Mouse (Mus musculus) midbrain, embryonic 12.5 days (tissue): ENCODE data around the gene Slf2. TPM values are rescaled to one million over a fixed set of nuclear protein-coding genes. Genes with fewer than 3 reads are reported as not detected.
A peak's percentile ranks its signal among the peaks of the same experiment; 100 is the strongest.

Experiments used
- ATAC-seq: fragments of 200-750 bp; cut with Nextera tagmentation; 2 replicates; pipeline ENCODE4 v1.8.0; 2017; ENCODE audit warnings: low read depth, moderate TSS enrichment, moderate library complexity; ENCODE audit not compliant: low FRiP score
- H3K27ac ChIP-seq: fragments of 300-500 bp; sonication (generic); replicated peaks from 2 replicates; pipeline ENCODE4 v1.5.1; 2016; ENCODE audit warnings: mild to moderate bottlenecking
- H3K27me3 ChIP-seq: fragments of 300-500 bp; sonication (generic); 2 replicates; pipeline ENCODE4 v1.6.1; 2016; ENCODE audit warnings: mild to moderate bottlenecking
- H3K36me3 ChIP-seq: fragments of 300-500 bp; sonication (generic); 2 replicates; pipeline ENCODE4 v1.6.1; 2016
- H3K4me1 ChIP-seq: fragments of 300-500 bp; sonication (generic); 2 replicates; pipeline ENCODE4 v1.6.1; 2016
- H3K4me2 ChIP-seq: fragments of 300-500 bp; sonication (generic); replicated peaks from 2 replicates; pipeline ENCODE4 v1.6.1; 2016; ENCODE audit warnings: mild to moderate bottlenecking, moderate library complexity
- H3K4me3 ChIP-seq: fragments of 300-500 bp; sonication (generic); 2 replicates; pipeline ENCODE4 v1.5.1; 2016; ENCODE audit warnings: mild to moderate bottlenecking
- H3K9ac ChIP-seq: fragments of 300-500 bp; sonication (generic); replicated peaks from 2 replicates; pipeline ENCODE4 v1.6.1; 2016; ENCODE audit warnings: mild to moderate bottlenecking, moderate library complexity
- H3K9me3 ChIP-seq: fragments of 300-500 bp; sonication (generic); 2 replicates; pipeline ENCODE4 v1.6.1; 2016; ENCODE audit warnings: mild to moderate bottlenecking
- WGBS: fragments of 180-500 bp; shearing (Covaris S2); methylation state at CpG from one replicate; pipeline ENCODE4 v1.1.7; 2016; 5-methylcytosine and 5-hydroxymethylcytosine counted together
- polyA plus RNA-seq: library from polyadenylated mRNA; unstranded; fragments of >200 nt; fragmentation: Nextera tagmentation; extraction: Ambion mirVana; gene quantifications from 2 replicates; pipeline ENCODE4 v1.2.1, GENCODE M21; 2016

The Slf2 gene
- polyA plus RNA-seq, 1 experiment from 2014 or later: 42.9 TPM

GRCm38 (mm10) chr19:45028746-45029145 is 97.8 kb downstream of the Slf2 start:
- Histone ChIP-seq H3K4me1 (peaks cover 23% of the 10 kb centered on the region), H3K36me3 (peaks cover 45% of the 10 kb centered on the region), H3K27ac (0 out of 2 replicates have a peak overlapping the region, but pooled peaks have one; percentile 20), H3K9me3 (no peaks in the 10 kb centered on the region), H3K4me2 (no peak overlapping the region), H3K4me3 (no peak overlapping the region), H3K9ac (no peak overlapping the region), H3K27me3 (peaks cover 5% of the 10 kb centered on the region; the same call in 1 of the 2 replicates)
- WGBS: 69% methylated on average over 19 of the region's 19 CpGs
- ATAC-seq: no peak

- no peak for ATAC-seq
- no peak overlapping the region for H3K27ac ChIP-seq
Observed at GRCm38 (mm10) chr19:45029571-45029970, 98.6 kb downstream of the Slf2 start.

GRCm38 (mm10) chr19:45030111-45030510 is 99.2 kb downstream of the Slf2 start:
- Histone ChIP-seq H3K4me3 (no peak overlapping the region), H3K4me1 (peaks cover 20% of the 10 kb centered on the region), H3K36me3 (peaks cover 31% of the 10 kb centered on the region), H3K27ac (no peak overlapping the region), H3K27me3 (peaks cover 5% of the 10 kb centered on the region; the same call in 1 of the 2 replicates), H3K9ac (no peak overlapping the region), H3K4me2 (no peak overlapping the region), H3K9me3 (no peaks in the 10 kb centered on the region)
- ATAC-seq: no peak
- WGBS: 34% methylated on average over 8 of the region's 8 CpGs

More at GRCm38 (mm10) chr19:45029571-45029970, 98.6 kb downstream of the Slf2 start:
- 58% methylated on average over 9 of the region's 9 CpGs for WGBS
- no peak overlapping the region for H3K9ac ChIP-seq
- peaks cover 20% of the 10 kb centered on the region for H3K4me1 ChIP-seq
- no peaks in the 10 kb centered on the region for H3K9me3 ChIP-seq
- H3K4me2 ChIP-seq: no peak overlapping the region
- no peak overlapping the region for H3K4me3 ChIP-seq
- peaks cover 37% of the 10 kb centered on the region for H3K36me3 ChIP-seq
- H3K27me3 ChIP-seq: peaks cover 5% of the 10 kb centered on the region; the same call in 1 of the 2 replicates

GRCm38 (mm10) chr19:45030746-45031693 is 100.1 kb downstream of the Slf2 start:
- Histone ChIP-seq H3K9ac (no peak overlapping the region), H3K4me2 (peak overlapping the region; percentile 37), H3K4me3 (no peak overlapping the region), H3K27ac (no peak overlapping the region), H3K27me3 (peaks cover 9% of the 10 kb centered on the region; the same call in 1 of the 2 replicates), H3K36me3 (peaks cover 22% of the 10 kb centered on the region), H3K9me3 (no peaks in the 10 kb centered on the region), H3K4me1 (peaks cover 20% of the 10 kb centered on the region)
- no peak; the same call in 1 of the 2 replicates for ATAC-seq
- WGBS: 44% methylated on average over 20 of the region's 20 CpGs

- Histone ChIP-seq H3K36me3 (peaks cover 15% of the 10 kb centered on the region; the same call in 1 of the 2 replicates), H3K4me2 (no peak overlapping the region), H3K27ac (no peak overlapping the region), H3K9me3 (no peaks in the 10 kb centered on the region), H3K27me3 (peaks cover 14% of the 10 kb centered on the region), H3K4me3 (no peak overlapping the region), H3K4me1 (peaks cover 20% of the 10 kb centered on the region), H3K9ac (no peak overlapping the region)
- WGBS: 16% methylated on average over 4 of the region's 4 CpGs
- peak; percentile 54 for ATAC-seq
Observed at GRCm38 (mm10) chr19:45031780-45032179, 100.8 kb downstream of the Slf2 start.

Other genes with a start within 250 kb of the Slf2 start
- 0.32 and 0.33 TPM in 2 replicates for gene Pax2, start 175.1 kb upstream of the Slf2 start, polyA plus RNA-seq
- 8.8 TPM in 2 replicates for gene Sema4g, start 58.0 kb downstream of the Slf2 start, polyA plus RNA-seq
- gene Twnk, start 74.5 kb downstream of the Slf2 start, polyA plus RNA-seq: 24.1 and 24.5 TPM in 2 replicates
- 70.3 and 78.7 TPM in 2 replicates for gene Mrpl43, start 75.3 kb downstream of the Slf2 start, polyA plus RNA-seq
- 69.5 and 70.3 TPM in 2 replicates for gene Lzts2, start 83.3 kb downstream of the Slf2 start, polyA plus RNA-seq
- 0.46 and 0.84 TPM in 2 replicates for gene Pdzd7, start 114.6 kb downstream of the Slf2 start, polyA plus RNA-seq
- 32.1 and 32.6 TPM in 2 replicates for gene Sfxn3, start 116.4 kb downstream of the Slf2 start, polyA plus RNA-seq
- 0.71 and 0.97 TPM in 2 replicates for gene Kazald1, start 144.1 kb downstream of the Slf2 start, polyA plus RNA-seq
- gene Tlx1, start 219.5 kb downstream of the Slf2 start, polyA plus RNA-seq: 0.48 and 0.75 TPM in 2 replicates